Mouse (Mus musculus) stomach, postnatal 0 days (tissue): ENCODE data around the gene Nod1. TPM values are rescaled to one million over a fixed set of nuclear protein-coding genes. Genes with fewer than 3 reads are reported as not detected.

Experiments
- ATAC-seq: fragments of 200-750 bp; cut with Nextera tagmentation; 2 replicates; pipeline ENCODE4 v1.8.0; 2017; ENCODE audit not compliant: low FRiP score, low TSS enrichment
- DNase-seq: peaks from one replicate; pipeline ENCODE4 v3.0.0-alpha.2; 2016; ENCODE audit warnings: low spot score
- H3K27ac ChIP-seq: fragments of 300-500 bp; sonication (generic); replicated peaks from 2 replicates; pipeline ENCODE4 v1.5.1; 2014; ENCODE audit warnings: mild to moderate bottlenecking, control low read depth
- H3K27me3 ChIP-seq: fragments of 300-500 bp; sonication (generic); 2 replicates; pipeline ENCODE4 v1.6.1; 2014; ENCODE audit warnings: low read length; ENCODE audit not compliant: control insufficient read depth, insufficient read depth
- H3K36me3 ChIP-seq: fragments of 300-500 bp; sonication (generic); 2 replicates; pipeline ENCODE4 v1.6.1; 2014; ENCODE audit warnings: low read length, mixed read lengths; ENCODE audit not compliant: control insufficient read depth, insufficient read depth
- H3K4me1 ChIP-seq: fragments of 300-500 bp; sonication (generic); replicated peaks from 2 replicates; pipeline ENCODE4 v1.6.1; 2014; ENCODE audit warnings: antibody characterized with exemption; ENCODE audit not compliant: control insufficient read depth, insufficient read depth
- H3K4me2 ChIP-seq: fragments of 300-500 bp; sonication (generic); replicated peaks from 2 replicates; pipeline ENCODE4 v1.6.1; 2014; ENCODE audit warnings: low read depth, mild to moderate bottlenecking, control low read depth, moderate library complexity
- H3K4me3 ChIP-seq: fragments of 300-500 bp; sonication (generic); 2 replicates; pipeline ENCODE4 v1.5.1; 2014; ENCODE audit warnings: low read depth, low read length, control low read depth
- H3K9ac ChIP-seq: fragments of 300-500 bp; sonication (generic); 2 replicates; pipeline ENCODE4 v1.6.1; 2014; ENCODE audit warnings: mild to moderate bottlenecking, low read length, control low read depth, mixed read lengths
- H3K9me3 ChIP-seq: fragments of 300-500 bp; sonication (generic); 2 replicates; pipeline ENCODE4 v1.6.1; 2016; ENCODE audit warnings: low read length; ENCODE audit not compliant: control insufficient read depth
- CTCF ChIP-seq: IDR thresholded peaks from 2 replicates; pipeline ENCODE4 v1.5.1; 2016; ENCODE audit warnings: antibody characterized with exemption, low read depth, mild to moderate bottlenecking, moderate library complexity
- EP300 ChIP-seq: optimal IDR thresholded peaks from 2 replicates; pipeline ENCODE3; 2016; ENCODE audit warnings: antibody characterized with exemption
- WGBS: fragments of 180-500 bp; shearing (Covaris S2); extraction: QIAGEN DNeasy Blood & Tissue Kit; methylation state at CpG from one replicate; pipeline ENCODE4 v1.1.7; 2014; 5-methylcytosine and 5-hydroxymethylcytosine counted together
- polyA plus RNA-seq: library from polyadenylated mRNA; unstranded; fragments of >200 nt; fragmentation: Nextera tagmentation; extraction: Ambion mirVana; gene quantifications from 2 replicates; pipeline ENCODE4 v1.2.1, GENCODE M21; 2015

Nod1 gene
- polyA plus RNA-seq, 1 experiment from 2014 or later, result 4.9 TPM

DNA sequence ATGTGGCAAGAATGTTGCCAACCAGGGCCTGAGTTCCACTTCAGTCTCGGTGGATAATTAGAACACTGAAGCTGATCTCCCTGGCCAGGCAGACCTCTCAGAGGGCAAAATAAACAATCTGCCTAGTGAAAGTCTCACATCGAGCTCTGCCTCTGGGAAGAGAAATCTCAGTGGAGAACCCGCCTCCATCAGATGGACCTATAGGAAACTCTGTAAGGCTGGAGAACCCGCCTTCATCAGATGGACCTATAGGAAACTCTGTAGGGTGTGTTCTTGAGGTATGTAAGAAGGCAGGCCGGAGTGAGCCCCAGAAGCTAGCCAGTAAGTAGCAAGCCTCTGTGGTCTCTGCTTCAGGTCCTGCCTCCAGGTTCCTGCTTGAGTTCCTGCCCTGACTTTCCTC is 37.5 kb downstream of the Nod1 start:
- no peaks in the 10 kb centered on the region for H3K9me3 ChIP-seq
- 0 out of 2 replicates have a peak, but pooled peaks cover 3% of the 10 kb centered on the region for H3K36me3 ChIP-seq
- TF ChIP-seq EP300 (no peak), CTCF (no peak)
- DNase-seq (no peak), ATAC-seq (no peak)
- no peak overlapping the region for H3K27ac ChIP-seq
- no peak overlapping the region for H3K4me3 ChIP-seq
- H3K27me3 ChIP-seq, result no peaks in the 10 kb centered on the region
- no peak overlapping the region for H3K4me2 ChIP-seq
- 70% methylated on average over 5 of the region's 5 CpGs for WGBS
- H3K4me1 ChIP-seq, result no peaks in the 10 kb centered on the region
- H3K9ac ChIP-seq, result no peak overlapping the region

DNA sequence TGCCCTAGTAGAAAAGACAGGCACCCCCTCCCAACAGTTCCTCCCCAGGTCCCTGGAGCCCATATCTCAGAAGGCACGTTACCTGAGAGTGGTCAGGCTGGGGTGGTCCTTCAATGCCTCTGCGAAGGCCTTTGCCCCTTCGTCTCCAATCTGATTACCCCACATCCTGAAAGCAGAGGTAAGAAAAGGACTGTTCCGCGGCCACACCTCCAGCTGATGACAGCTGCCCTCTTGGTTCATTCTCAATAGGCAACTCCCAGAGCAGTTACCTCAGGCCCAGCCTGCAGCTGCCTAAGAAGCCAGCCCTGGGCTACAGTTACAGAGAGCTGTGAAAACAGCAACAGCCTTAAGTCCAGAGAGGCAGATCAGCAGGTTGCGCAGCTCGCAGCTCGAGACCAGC is 38.1 kb downstream of the Nod1 start:
- TF ChIP-seq CTCF (no peak), EP300 (no peak)
- H3K27me3 ChIP-seq, result no peaks in the 10 kb centered on the region
- no peak overlapping the region for H3K4me2 ChIP-seq
- H3K4me1 ChIP-seq, result no peaks in the 10 kb centered on the region
- DNase-seq, result no peak
- H3K4me3 ChIP-seq, result no peak overlapping the region
- 0 out of 2 replicates have a peak, but pooled peaks cover 3% of the 10 kb centered on the region for H3K36me3 ChIP-seq
- H3K9me3 ChIP-seq, result no peaks in the 10 kb centered on the region
- H3K9ac ChIP-seq, result no peak overlapping the region
- WGBS, result 84% methylated on average over 8 of the region's 8 CpGs
- no peak overlapping the region for H3K27ac ChIP-seq
- ATAC-seq, result no peak

DNA sequence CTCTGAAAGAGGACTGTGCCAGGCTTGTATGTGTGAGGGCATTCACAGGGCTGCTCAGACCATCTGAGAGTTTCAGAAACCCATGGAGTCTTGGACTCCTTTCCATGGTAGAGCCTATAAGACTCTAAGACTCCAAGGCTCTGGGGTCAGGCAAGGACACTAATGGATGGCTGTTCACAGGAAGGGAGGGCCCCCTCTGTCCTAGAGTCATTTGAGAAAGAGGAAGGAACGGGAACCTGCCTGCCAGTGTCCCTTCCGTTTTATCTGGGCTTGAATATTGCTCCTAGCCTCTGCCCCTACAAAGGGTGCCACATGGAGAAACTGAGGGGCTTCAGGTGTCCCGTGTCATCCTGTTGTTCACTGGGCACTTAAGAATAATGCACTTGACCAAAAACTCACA is 38.5 kb downstream of the Nod1 start:
- WGBS, result 69% methylated on average over 3 of the region's 3 CpGs
- H3K9ac ChIP-seq, result no peak overlapping the region
- H3K4me2 ChIP-seq, result no peak overlapping the region
- no peaks in the 10 kb centered on the region for H3K4me1 ChIP-seq
- ATAC-seq, result no peak
- 0 out of 2 replicates have a peak, but pooled peaks cover 3% of the 10 kb centered on the region for H3K36me3 ChIP-seq
- H3K27ac ChIP-seq, result no peak overlapping the region
- no peaks in the 10 kb centered on the region for H3K9me3 ChIP-seq
- TF ChIP-seq EP300 (no peak), CTCF (no peak)
- H3K27me3 ChIP-seq, result no peaks in the 10 kb centered on the region
- no peak overlapping the region for H3K4me3 ChIP-seq
- no peak for DNase-seq

DNA sequence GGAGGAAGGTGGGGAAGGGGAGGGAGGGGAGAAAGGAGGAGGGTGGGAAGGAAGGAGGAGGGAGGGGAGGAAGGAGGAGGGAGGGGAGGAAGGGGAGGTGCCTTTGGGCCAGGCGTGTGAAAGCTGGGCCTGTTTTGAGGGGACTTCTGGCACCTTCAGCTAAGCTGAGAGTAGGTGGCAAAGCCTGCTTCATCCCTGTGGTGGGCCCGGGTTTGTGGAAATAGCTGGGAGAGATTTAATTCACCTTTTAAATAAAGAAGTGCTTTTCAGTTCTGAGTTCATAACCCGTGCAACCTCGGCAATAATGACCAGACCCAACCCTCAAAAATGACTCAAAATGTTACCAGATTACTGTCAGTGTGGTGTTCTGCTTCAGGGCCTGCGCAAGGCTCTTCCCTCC is 39.2 kb downstream of the Nod1 start:
- Histone ChIP-seq H3K9me3 (no peaks in the 10 kb centered on the region), H3K27ac (no peak overlapping the region), H3K9ac (no peak overlapping the region), H3K4me1 (no peaks in the 10 kb centered on the region), H3K4me2 (no peak overlapping the region), H3K4me3 (no peak overlapping the region), H3K27me3 (no peaks in the 10 kb centered on the region), H3K36me3 (0 out of 2 replicates have a peak, but pooled peaks cover 3% of the 10 kb centered on the region)
- no peak for DNase-seq
- ATAC-seq, result no peak
- no peak for TF ChIP-seq EP300
- TF ChIP-seq CTCF, result no peak
- WGBS, result 80% methylated on average over 5 of the region's 5 CpGs

DNA sequence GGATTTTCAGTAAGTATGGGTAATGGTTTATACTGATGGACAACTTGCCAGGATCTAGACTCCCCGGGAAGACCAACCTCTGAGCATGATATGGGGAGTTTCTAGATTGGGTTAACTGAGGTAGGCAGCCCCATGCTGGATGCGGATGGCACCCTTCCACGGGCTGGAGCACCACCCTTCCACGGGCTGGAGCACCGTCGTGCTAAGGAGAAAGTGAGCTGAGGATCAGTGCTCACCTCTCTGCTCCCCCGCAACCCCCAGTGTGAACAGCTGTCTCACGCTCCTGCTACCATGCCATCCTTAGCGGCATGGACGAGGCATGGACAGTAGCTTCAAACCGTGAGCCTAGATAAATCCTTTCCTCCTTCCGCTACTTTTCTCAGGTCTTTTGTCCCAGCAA is 39.9 kb downstream of the Nod1 start:
- DNase-seq, result no peak
- Histone ChIP-seq H3K9ac (no peak overlapping the region), H3K36me3 (0 out of 2 replicates have a peak, but pooled peaks cover 5% of the 10 kb centered on the region), H3K9me3 (no peaks in the 10 kb centered on the region), H3K4me2 (no peak overlapping the region), H3K4me1 (no peaks in the 10 kb centered on the region), H3K27ac (no peak overlapping the region), H3K4me3 (no peak overlapping the region), H3K27me3 (no peaks in the 10 kb centered on the region)
- no peak for ATAC-seq
- no peak for TF ChIP-seq EP300
- TF ChIP-seq CTCF, result no peak
- WGBS, result 95% methylated on average over 12 of the region's 12 CpGs

DNA sequence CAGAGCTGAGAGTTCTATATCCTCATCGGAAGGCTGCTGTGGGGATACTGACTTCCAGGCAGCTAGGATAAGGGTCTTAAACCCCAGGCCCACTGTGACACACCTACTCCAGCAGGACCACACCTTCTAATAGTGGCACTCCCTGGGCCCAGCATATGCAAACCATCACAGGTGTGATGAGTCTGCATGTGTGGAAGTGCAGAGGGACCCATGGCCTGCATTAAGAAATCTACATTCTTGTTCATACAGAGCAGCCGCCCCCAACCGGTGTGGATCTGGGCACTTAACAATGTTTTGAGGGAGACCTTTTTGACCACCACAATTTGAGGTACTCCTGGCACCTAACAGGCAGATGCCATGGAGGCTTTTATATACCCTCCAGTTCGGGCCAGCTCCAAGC is 40.8 kb downstream of the Nod1 start:
- Histone ChIP-seq H3K27me3 (no peaks in the 10 kb centered on the region), H3K9me3 (no peaks in the 10 kb centered on the region), H3K9ac (no peak overlapping the region), H3K4me2 (no peak overlapping the region), H3K4me3 (no peak overlapping the region), H3K27ac (no peak overlapping the region), H3K36me3 (0 out of 2 replicates have a peak, but pooled peaks cover 6% of the 10 kb centered on the region), H3K4me1 (no peaks in the 10 kb centered on the region)
- TF ChIP-seq EP300 (no peak), CTCF (no peak)
- ATAC-seq, result no peak
- WGBS, result 92% methylated on average over 4 of the region's 4 CpGs
- no peak for DNase-seq
